Mouse (Mus musculus): Measurements from ENCODE around the gene Foxp4. TPM values are rescaled to one million over a fixed set of nuclear protein-coding genes. Genes with fewer than 3 reads are reported as not detected.
"Not testable (repeated sequence)": the region's sequence is repeated elsewhere in the genome, so short reads cannot be mapped to it uniquely, and the experiment has no call there.

Gene Foxp4
- total and polyA plus RNA-seq, 3 experiments: 0.93 to 54.1 (median 21.6) TPM

DNA sequence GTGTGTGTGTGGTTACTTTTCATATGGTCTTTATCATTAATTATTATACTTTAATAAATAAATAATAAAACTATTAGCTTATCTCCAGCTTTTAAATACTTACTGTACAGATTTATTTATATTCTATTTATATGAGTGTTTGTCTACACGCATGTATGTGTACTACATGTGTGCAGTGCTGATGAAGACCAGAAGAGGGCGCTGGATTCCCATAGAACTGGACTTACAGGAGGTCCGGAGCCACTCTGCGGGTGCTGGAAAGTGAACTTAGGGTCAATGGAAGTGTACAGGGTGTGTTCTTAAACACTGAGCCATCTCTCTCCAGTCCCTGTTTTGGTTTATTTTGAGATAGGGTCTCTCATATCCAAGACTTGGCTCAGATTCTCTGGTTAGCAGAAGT lies 68.9 kb downstream of the Foxp4 start:
- H3K27me3 ChIP-seq (ENCODE audit: insufficient read depth, low read length): no peaks in the 10 kb centered on the region
- no peak for ATAC-seq (ENCODE audit: extremely low read depth, insufficient number of reproducible peaks, low FRiP score, poor library complexity, severe bottlenecking)
- no peak for TF ChIP-seq POLR2AphosphoS5 (IDR thresholded peaks at IDR 0.05; ENCODE audit: insufficient replicate concordance, low read depth, low read length)
- no peak for TF ChIP-seq GATA1 (IDR thresholded peaks at IDR 0.05; ENCODE audit: borderline replicate concordance, low read length)
- TF ChIP-seq GATA2 (IDR thresholded peaks at IDR 0.05; ENCODE audit: borderline replicate concordance, low read depth, low read length): no peak
- TF ChIP-seq CTCF (IDR thresholded peaks at IDR 0.05; ENCODE audit: low read depth, low read length): no peak
- TF ChIP-seq TAL1 (conservative IDR thresholded peaks at IDR 0.05; ENCODE audit: low read depth, low read length): no peak
- no peaks in the 10 kb centered on the region for H3K4me1 ChIP-seq (ENCODE audit: insufficient read depth, low read depth, low read length)
- no peak overlapping the region for H3K4me3 ChIP-seq (ENCODE audit: low read depth, low read length)
- H3K36me3 ChIP-seq (replicated peaks): no peaks in the 10 kb centered on the region
- peaks cover 16% of the 10 kb centered on the region for H3K9me3 ChIP-seq (replicated peaks)
- no peak for DNase-seq (ENCODE audit: low spot score)

DNA sequence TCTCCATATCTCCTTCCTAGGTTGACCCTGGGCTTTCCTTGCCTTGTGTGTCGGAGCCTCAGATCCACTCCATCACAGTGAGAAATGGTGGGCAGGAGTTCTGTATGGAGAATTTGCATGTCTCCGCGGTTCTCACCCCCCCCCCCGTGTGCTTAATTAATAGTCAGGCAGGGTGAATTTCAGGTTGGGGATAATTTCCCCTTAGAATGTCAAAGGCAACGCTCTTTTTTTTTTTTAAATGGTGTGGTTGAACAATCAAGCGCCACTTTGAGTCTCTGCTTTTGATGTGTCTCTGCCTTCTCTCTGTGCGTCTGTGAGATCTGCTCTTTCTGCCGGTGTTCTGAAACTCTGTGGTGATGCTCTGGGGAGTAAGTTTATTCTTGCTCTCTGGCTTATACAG lies 69.5 kb downstream of the Foxp4 start:
- no peak for TF ChIP-seq TAL1 (conservative IDR thresholded peaks at IDR 0.05; ENCODE audit: low read depth, low read length)
- no peak for TF ChIP-seq GATA1 (IDR thresholded peaks at IDR 0.05; ENCODE audit: borderline replicate concordance, low read length)
- TF ChIP-seq POLR2AphosphoS5 (IDR thresholded peaks at IDR 0.05; ENCODE audit: insufficient replicate concordance, low read depth, low read length): no peak
- no peak for TF ChIP-seq GATA2 (IDR thresholded peaks at IDR 0.05; ENCODE audit: borderline replicate concordance, low read depth, low read length)
- TF ChIP-seq CTCF (IDR thresholded peaks at IDR 0.05; ENCODE audit: low read depth, low read length): no peak
- H3K36me3 ChIP-seq (replicated peaks): no peaks in the 10 kb centered on the region
- no peak for DNase-seq (ENCODE audit: low spot score)
- peaks cover 16% of the 10 kb centered on the region for H3K9me3 ChIP-seq (replicated peaks)
- H3K27me3 ChIP-seq (ENCODE audit: insufficient read depth, low read length): no peaks in the 10 kb centered on the region
- no peak overlapping the region for H3K4me3 ChIP-seq (ENCODE audit: low read depth, low read length)
- H3K4me1 ChIP-seq (ENCODE audit: insufficient read depth, low read depth, low read length): no peaks in the 10 kb centered on the region
- no peak for ATAC-seq (ENCODE audit: extremely low read depth, insufficient number of reproducible peaks, low FRiP score, poor library complexity, severe bottlenecking)

DNA sequence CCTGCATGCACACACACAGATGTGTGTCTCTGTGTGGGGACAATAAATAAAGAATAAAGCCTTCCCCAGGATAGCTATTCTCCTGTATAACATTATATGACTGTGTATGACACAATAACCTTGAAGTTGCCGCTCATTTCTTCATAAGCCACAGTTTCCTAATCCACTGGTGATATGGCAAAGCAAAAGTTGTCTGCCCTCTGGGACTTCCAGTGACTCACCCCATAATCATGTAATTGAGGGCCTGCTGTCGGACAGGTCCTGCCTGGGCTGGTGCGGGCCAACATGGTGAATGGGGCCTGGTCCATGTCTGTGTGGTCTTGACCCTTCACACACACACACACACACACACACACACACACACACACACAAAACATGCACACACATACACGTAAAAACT lies 70.7 kb downstream of the Foxp4 start:
- H3K36me3 ChIP-seq (replicated peaks): no peaks in the 10 kb centered on the region
- no peak for DNase-seq (ENCODE audit: low spot score)
- TF ChIP-seq GATA1 (IDR thresholded peaks at IDR 0.05; ENCODE audit: borderline replicate concordance, low read length) (no peak), GATA2 (IDR thresholded peaks at IDR 0.05; ENCODE audit: borderline replicate concordance, low read depth, low read length) (no peak), POLR2AphosphoS5 (IDR thresholded peaks at IDR 0.05; ENCODE audit: insufficient replicate concordance, low read depth, low read length) (no peak), TAL1 (conservative IDR thresholded peaks at IDR 0.05; ENCODE audit: low read depth, low read length) (no peak), CTCF (IDR thresholded peaks at IDR 0.05; ENCODE audit: low read depth, low read length) (no peak)
- H3K4me3 ChIP-seq (ENCODE audit: low read depth, low read length): no peak overlapping the region
- H3K9me3 ChIP-seq (replicated peaks): peaks cover 9% of the 10 kb centered on the region
- H3K4me1 ChIP-seq (ENCODE audit: insufficient read depth, low read depth, low read length): no peaks in the 10 kb centered on the region
- no peak for ATAC-seq (ENCODE audit: extremely low read depth, insufficient number of reproducible peaks, low FRiP score, poor library complexity, severe bottlenecking)
- H3K27me3 ChIP-seq (ENCODE audit: insufficient read depth, low read length): no peaks in the 10 kb centered on the region

DNA sequence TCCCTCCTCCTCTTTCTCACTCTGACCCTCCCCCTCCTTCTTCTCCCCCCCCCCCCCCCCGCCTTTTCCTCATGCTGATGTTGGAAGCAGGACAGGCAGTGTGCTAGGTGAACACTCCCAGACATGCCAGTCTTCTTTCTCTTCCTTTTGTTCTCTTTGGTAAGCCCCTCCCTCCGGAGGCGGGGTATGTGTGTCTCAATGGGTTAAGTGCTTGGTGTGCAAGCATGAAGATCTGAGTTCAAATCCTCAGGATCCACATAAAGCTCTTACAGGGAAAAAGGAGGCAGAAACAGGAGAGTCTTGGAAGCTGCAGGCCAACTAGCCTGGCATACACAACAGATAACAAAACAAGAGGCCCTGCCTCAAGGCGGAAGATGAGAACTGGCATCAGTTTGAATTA lies 71.1 kb downstream of the Foxp4 start:
- DNase-seq (ENCODE audit: low spot score) (no peak), ATAC-seq (ENCODE audit: extremely low read depth, insufficient number of reproducible peaks, low FRiP score, poor library complexity, severe bottlenecking) (no peak)
- peaks cover 8% of the 10 kb centered on the region; the same call in 1 of the 2 replicates for H3K9me3 ChIP-seq (replicated peaks)
- H3K27me3 ChIP-seq (ENCODE audit: insufficient read depth, low read length): no peaks in the 10 kb centered on the region
- no peak for TF ChIP-seq GATA2 (IDR thresholded peaks at IDR 0.05; ENCODE audit: borderline replicate concordance, low read depth, low read length)
- no peak for TF ChIP-seq POLR2AphosphoS5 (IDR thresholded peaks at IDR 0.05; ENCODE audit: insufficient replicate concordance, low read depth, low read length)
- TF ChIP-seq TAL1 (conservative IDR thresholded peaks at IDR 0.05; ENCODE audit: low read depth, low read length): no peak
- TF ChIP-seq CTCF (IDR thresholded peaks at IDR 0.05; ENCODE audit: low read depth, low read length): no peak
- no peak for TF ChIP-seq GATA1 (IDR thresholded peaks at IDR 0.05; ENCODE audit: borderline replicate concordance, low read length)
- no peaks in the 10 kb centered on the region for H3K4me1 ChIP-seq (ENCODE audit: insufficient read depth, low read depth, low read length)
- no peak overlapping the region for H3K4me3 ChIP-seq (ENCODE audit: low read depth, low read length)
- H3K36me3 ChIP-seq (replicated peaks): no peaks in the 10 kb centered on the region

DNA sequence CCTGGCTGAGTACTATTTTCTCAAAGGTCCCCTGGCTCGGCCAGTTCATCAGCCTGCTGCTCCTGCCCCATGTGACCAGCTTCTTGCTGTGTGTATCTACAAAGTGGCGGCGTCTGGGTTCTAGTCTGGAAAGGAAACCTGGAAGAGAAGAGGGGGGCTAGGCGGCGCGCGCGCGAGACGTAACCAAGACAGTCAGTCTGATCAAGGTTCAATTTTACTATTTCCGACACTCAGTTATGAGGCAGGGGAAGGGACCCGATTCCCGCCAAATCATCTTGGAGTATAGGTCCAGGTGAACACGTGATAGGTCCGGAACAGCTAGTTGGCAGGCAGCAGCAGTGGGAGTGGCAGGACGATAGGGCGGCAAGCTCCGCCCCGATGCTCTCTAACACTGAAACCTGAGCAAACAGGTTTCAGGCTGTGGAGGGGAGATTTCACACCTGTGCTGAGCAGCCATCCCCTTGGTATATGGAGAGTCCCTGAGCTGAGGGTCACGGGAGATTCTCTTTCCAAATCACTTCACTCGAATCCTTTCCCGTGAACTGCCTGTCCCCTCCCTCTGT lies 72.6 kb downstream of the Foxp4 start:
- not testable (repeated sequence) for H3K27me3 ChIP-seq (ENCODE audit: insufficient read depth, low read length); H3K4me1 ChIP-seq (ENCODE audit: insufficient read depth, low read depth, low read length); DNase-seq (ENCODE audit: low spot score); H3K9me3 ChIP-seq (replicated peaks); ATAC-seq (ENCODE audit: extremely low read depth, insufficient number of reproducible peaks, low FRiP score, poor library complexity, severe bottlenecking); H3K36me3 ChIP-seq (replicated peaks); H3K4me3 ChIP-seq (ENCODE audit: low read depth, low read length)

DNA sequence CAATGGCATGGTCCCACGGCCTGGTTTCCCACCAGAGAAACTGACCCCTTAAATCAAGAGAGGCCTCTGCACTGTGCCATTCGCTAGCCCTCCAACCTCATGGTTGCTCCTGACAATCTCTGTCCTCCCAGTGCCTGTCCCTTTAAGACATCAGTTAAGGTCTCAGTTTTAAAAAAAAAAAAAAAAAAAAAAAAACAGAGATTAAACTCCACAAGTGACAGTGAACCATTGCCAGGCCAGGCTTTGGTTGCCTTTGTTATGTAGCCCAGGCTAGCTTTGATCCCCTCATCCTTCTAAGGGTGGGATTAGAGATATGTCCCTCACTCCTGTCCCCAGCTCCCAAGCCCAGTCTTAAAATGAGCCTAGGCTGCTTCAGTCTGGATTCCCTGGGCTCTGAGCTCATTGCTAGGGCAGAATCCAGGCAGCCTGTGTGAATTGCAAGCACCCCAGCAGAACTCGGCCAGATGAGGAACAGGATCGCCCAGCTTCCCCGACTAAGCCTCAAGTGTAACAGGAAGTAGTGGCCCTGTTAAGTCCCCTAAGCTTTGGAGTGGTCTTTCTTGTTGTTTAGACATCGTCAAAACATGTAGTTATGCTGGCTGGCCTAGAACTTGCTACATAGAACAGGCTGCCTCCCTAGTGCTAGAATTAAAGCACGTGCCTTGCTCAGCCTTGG lies 73.7 kb downstream of the Foxp4 start:
- Histone ChIP-seq H3K9me3 (replicated peaks) (peaks cover 3% of the 10 kb centered on the region; the same call in 1 of the 2 replicates), H3K4me1 (ENCODE audit: insufficient read depth, low read depth, low read length) (no peaks in the 10 kb centered on the region), H3K4me3 (ENCODE audit: low read depth, low read length) (no peak overlapping the region), H3K27me3 (ENCODE audit: insufficient read depth, low read length) (no peaks in the 10 kb centered on the region), H3K36me3 (replicated peaks) (no peaks in the 10 kb centered on the region)
- TF ChIP-seq GATA1 (IDR thresholded peaks at IDR 0.05; ENCODE audit: borderline replicate concordance, low read length) (no peak), CTCF (IDR thresholded peaks at IDR 0.05; ENCODE audit: low read depth, low read length) (no peak), GATA2 (IDR thresholded peaks at IDR 0.05; ENCODE audit: borderline replicate concordance, low read depth, low read length) (no peak), TAL1 (conservative IDR thresholded peaks at IDR 0.05; ENCODE audit: low read depth, low read length) (no peak), POLR2AphosphoS5 (IDR thresholded peaks at IDR 0.05; ENCODE audit: insufficient replicate concordance, low read depth, low read length) (no peak)
- ATAC-seq (ENCODE audit: extremely low read depth, insufficient number of reproducible peaks, low FRiP score, poor library complexity, severe bottlenecking) (no peak), DNase-seq (ENCODE audit: low spot score) (no peak)
